Mouse (Mus musculus) embryonic facial prominence, embryonic 13.5 days (tissue): ENCODE data around the gene Rprd1b. TPM values are rescaled to one million over a fixed set of nuclear protein-coding genes. Genes with fewer than 3 reads are reported as not detected.
A peak's percentile ranks its signal among the peaks of the same experiment; 100 is the strongest.

ENCODE experiments used
- ATAC-seq: fragments of 200-750 bp; cut with Nextera tagmentation; 2 replicates; pipeline ENCODE4 v1.8.0; 2017; ENCODE audit warnings: low read depth; ENCODE audit not compliant: insufficient number of reproducible peaks, insufficient read depth, low FRiP score, low TSS enrichment
- H3K27ac ChIP-seq: fragments of 300-500 bp; sonication (generic); 2 replicates; pipeline ENCODE4 v1.5.1; 2015; ENCODE audit warnings: moderate library complexity, mild to moderate bottlenecking, inconsistent platforms
- H3K27me3 ChIP-seq: fragments of 300-500 bp; sonication (generic); 2 replicates; pipeline ENCODE4 v1.6.1; 2015; ENCODE audit warnings: mild to moderate bottlenecking, inconsistent platforms
- H3K36me3 ChIP-seq: fragments of 300-500 bp; sonication (generic); 2 replicates; pipeline ENCODE4 v1.6.1; 2015; ENCODE audit warnings: mild to moderate bottlenecking, inconsistent platforms
- H3K4me1 ChIP-seq: fragments of 300-500 bp; sonication (generic); 2 replicates; pipeline ENCODE4 v1.6.1; 2015; ENCODE audit warnings: inconsistent platforms
- H3K4me2 ChIP-seq: fragments of 300-500 bp; sonication (generic); 2 replicates; pipeline ENCODE4 v1.6.1; 2015; ENCODE audit warnings: moderate library complexity, mild to moderate bottlenecking, inconsistent platforms
- H3K4me3 ChIP-seq: fragments of 300-500 bp; sonication (generic); 2 replicates; pipeline ENCODE4 v1.5.1; 2015; ENCODE audit warnings: mild to moderate bottlenecking, inconsistent platforms
- H3K9ac ChIP-seq: fragments of 300-500 bp; sonication (generic); 2 replicates; pipeline ENCODE4 v1.6.1; 2015; ENCODE audit warnings: mild to moderate bottlenecking, inconsistent platforms
- H3K9me3 ChIP-seq: fragments of 300-500 bp; sonication (generic); 2 replicates; pipeline ENCODE4 v1.6.1; 2016; ENCODE audit warnings: inconsistent platforms
- WGBS: fragments of 180-500 bp; shearing (Covaris S2); methylation state at CpG from one replicate; pipeline ENCODE4 v1.1.7; 2015; ENCODE audit warnings: mixed read lengths; 5-methylcytosine and 5-hydroxymethylcytosine counted together
- polyA plus RNA-seq: library from polyadenylated mRNA; unstranded; fragments of >200 nt; fragmentation: Nextera tagmentation; extraction: Ambion mirVana; gene quantifications from 2 replicates; pipeline ENCODE4 v1.2.1, GENCODE M21; 2015

Rprd1b gene
- polyA plus RNA-seq, 1 experiment from 2014 or later: 50.4 TPM

- Histone ChIP-seq H3K9me3 (no peaks in the 10 kb centered on the region), H3K27me3 (no peaks in the 10 kb centered on the region), H3K4me1 (peaks cover 21% of the 10 kb centered on the region), H3K9ac (no peak overlapping the region), H3K4me2 (no peak overlapping the region), H3K27ac (no peak overlapping the region), H3K36me3 (no peaks in the 10 kb centered on the region), H3K4me3 (no peak overlapping the region)
- ATAC-seq: no peak
- WGBS: 82% methylated on average over 4 of the region's 4 CpGs
Measured at GRCm38 (mm10) chr2:158090096-158090495, 61.8 kb downstream of the Rprd1b start.

- Histone ChIP-seq H3K27me3 (no peaks in the 10 kb centered on the region), H3K36me3 (no peaks in the 10 kb centered on the region), H3K4me3 (no peak overlapping the region), H3K9ac (no peak overlapping the region), H3K27ac (no peak overlapping the region), H3K4me2 (no peak overlapping the region), H3K9me3 (no peaks in the 10 kb centered on the region), H3K4me1 (peaks cover 21% of the 10 kb centered on the region)
- ATAC-seq: no peak
- WGBS: 54% methylated on average over 5 of the region's 5 CpGs
Measured at GRCm38 (mm10) chr2:158093345-158093744, 65.0 kb downstream of the Rprd1b start.

GRCm38 (mm10) chr2:158094300-158094699, 66.0 kb downstream of the Rprd1b start:
- Histone ChIP-seq H3K27ac (no peak overlapping the region), H3K4me1 (peaks cover 26% of the 10 kb centered on the region), H3K4me2 (no peak overlapping the region), H3K9me3 (no peaks in the 10 kb centered on the region), H3K4me3 (no peak overlapping the region), H3K9ac (no peak overlapping the region), H3K27me3 (no peaks in the 10 kb centered on the region), H3K36me3 (no peaks in the 10 kb centered on the region)
- no peak for ATAC-seq
- 81% methylated on average over 7 of the region's 7 CpGs for WGBS

DNA sequence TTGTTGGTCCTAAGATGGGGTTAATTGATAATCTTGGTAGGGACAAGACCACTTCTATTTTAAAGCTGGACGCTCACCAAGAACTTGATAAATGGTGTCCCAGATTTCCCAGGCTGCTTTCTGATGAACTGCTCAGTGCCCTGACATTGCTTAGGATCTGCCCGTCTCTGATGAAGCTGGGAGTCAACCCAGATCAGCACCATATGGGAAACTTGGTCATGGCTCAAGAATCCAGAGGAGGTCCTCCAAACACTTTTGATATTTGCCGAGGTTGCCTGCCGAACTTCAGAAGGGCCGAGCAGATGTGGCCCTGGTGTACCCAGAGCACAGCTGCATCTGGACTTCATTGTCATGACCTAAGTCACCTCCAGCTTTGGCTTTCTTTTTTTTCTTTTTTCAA, 66.5 kb downstream of the Rprd1b start:
- H3K4me2 ChIP-seq: no peak overlapping the region
- H3K9ac ChIP-seq: no peak overlapping the region
- WGBS: 38% methylated on average over 5 of the region's 5 CpGs
- no peak overlapping the region for H3K4me3 ChIP-seq
- H3K27ac ChIP-seq: no peak overlapping the region
- no peaks in the 10 kb centered on the region for H3K9me3 ChIP-seq
- ATAC-seq: no peak
- H3K4me1 ChIP-seq: peaks cover 26% of the 10 kb centered on the region
- H3K27me3 ChIP-seq: no peaks in the 10 kb centered on the region
- no peaks in the 10 kb centered on the region for H3K36me3 ChIP-seq

DNA sequence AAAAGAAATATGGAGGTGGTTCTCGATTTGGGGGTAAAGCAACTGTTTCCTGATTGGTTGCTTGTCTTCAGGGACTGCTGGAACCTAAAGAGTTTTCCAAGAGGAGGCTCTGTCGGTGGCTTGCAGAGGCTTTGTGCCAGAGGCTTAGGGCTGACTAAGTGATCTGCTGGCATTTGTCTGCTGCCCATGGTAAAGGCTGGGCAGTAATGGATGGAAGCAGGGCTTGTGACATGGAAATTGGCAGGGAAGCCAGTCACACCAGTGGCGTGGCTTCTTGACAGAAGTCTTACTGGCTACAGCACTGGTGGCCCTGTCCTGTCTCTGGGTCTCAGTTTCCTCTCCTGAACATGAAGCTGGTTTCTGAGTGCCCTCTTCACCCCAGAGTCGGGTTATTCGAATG, 68.8 kb downstream of the Rprd1b start:
- Histone ChIP-seq H3K4me1 (peaks cover 23% of the 10 kb centered on the region), H3K4me2 (no peak overlapping the region), H3K36me3 (no peaks in the 10 kb centered on the region), H3K4me3 (no peak overlapping the region), H3K9ac (no peak overlapping the region), H3K9me3 (no peaks in the 10 kb centered on the region), H3K27me3 (no peaks in the 10 kb centered on the region), H3K27ac (no peak overlapping the region)
- ATAC-seq: no peak
- WGBS: 86% methylated on average over 5 of the region's 5 CpGs

- Histone ChIP-seq H3K4me3 (no peak overlapping the region), H3K27me3 (no peaks in the 10 kb centered on the region), H3K9ac (no peak overlapping the region), H3K27ac (no peak overlapping the region), H3K36me3 (no peaks in the 10 kb centered on the region), H3K9me3 (no peaks in the 10 kb centered on the region), H3K4me1 (peaks cover 21% of the 10 kb centered on the region), H3K4me2 (no peak overlapping the region)
- 84% methylated on average over 5 of the region's 5 CpGs for WGBS
- no peak for ATAC-seq
Measured at GRCm38 (mm10) chr2:158098730-158099129, 70.4 kb downstream of the Rprd1b start.

DNA sequence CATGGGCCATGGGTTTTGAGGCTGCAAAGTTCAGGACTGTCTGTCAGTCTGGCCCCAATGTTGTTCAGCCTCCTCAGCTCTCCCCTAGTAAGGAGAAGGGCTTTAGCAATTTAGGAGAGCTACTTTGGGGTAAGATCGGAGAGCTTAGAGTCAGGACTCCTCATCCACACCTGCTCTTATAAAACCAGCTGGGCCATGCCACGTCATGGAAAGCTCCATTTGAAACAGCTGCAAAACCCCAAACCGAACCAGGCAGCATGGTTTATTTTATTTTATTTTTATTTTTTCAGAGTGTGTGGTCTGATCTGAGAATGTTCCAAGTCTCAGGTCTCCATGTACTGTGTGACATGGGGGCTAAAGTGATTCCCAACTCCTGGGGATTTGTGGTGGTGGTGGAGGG, 71.2 kb downstream of the Rprd1b start:
- Histone ChIP-seq H3K4me3 (no peak overlapping the region), H3K4me2 (no peak overlapping the region), H3K27ac (no peak overlapping the region), H3K27me3 (no peaks in the 10 kb centered on the region), H3K4me1 (peaks cover 13% of the 10 kb centered on the region), H3K9ac (no peak overlapping the region), H3K36me3 (no peaks in the 10 kb centered on the region), H3K9me3 (no peaks in the 10 kb centered on the region)
- ATAC-seq: no peak
- 52% methylated on average over 3 of the region's 3 CpGs for WGBS

DNA sequence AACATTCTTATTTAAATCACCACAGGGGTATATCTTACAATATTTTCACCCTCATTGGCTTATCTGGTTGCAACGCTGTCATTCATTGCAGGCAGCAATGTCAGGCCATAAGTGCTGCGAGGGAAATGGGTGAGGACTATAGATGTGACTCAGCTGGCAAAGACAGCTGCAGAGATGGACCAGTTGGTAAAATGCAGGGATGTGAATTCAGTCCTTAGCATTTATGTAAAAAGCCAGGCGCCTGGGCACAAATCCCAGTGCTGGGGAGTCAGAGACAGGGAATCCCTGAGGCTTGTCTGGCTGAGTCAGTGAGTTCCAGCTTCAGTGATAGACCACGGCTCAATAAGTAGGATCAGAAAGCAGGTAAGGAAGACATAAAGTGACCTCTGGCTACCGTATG, 73.5 kb downstream of the Rprd1b start:
- H3K4me2 ChIP-seq: no peak overlapping the region
- H3K4me1 ChIP-seq: peaks cover 12% of the 10 kb centered on the region
- no peaks in the 10 kb centered on the region for H3K9me3 ChIP-seq
- no peak for ATAC-seq
- H3K9ac ChIP-seq: no peak overlapping the region
- WGBS: 76% methylated on average over 5 of the region's 5 CpGs
- H3K27me3 ChIP-seq: no peaks in the 10 kb centered on the region
- H3K27ac ChIP-seq: no peak overlapping the region
- no peaks in the 10 kb centered on the region for H3K36me3 ChIP-seq
- no peak overlapping the region for H3K4me3 ChIP-seq

DNA sequence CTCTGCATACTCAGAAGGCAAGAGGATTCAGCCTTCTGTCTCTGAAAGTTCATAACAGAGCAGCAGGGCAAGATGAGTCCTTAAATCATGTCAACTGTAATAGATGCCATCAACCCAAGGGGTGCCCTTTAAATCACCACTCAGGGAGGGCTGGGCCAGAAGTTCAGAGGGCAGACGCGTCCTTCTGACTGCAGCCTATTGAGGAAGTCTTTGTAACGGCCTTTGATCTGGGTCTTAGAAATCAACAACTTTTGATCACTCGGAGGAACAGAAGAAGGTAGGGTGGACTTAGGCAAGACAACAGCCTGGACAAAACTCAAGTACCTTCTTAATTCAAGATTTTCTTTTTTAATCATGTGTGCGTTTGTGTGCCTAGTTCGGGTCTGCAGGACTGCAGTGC, 76.7 kb downstream of the Rprd1b start:
- 84% methylated on average over 6 of the region's 6 CpGs for WGBS
- H3K9me3 ChIP-seq: no peaks in the 10 kb centered on the region
- H3K36me3 ChIP-seq: no peaks in the 10 kb centered on the region
- no peak overlapping the region for H3K4me3 ChIP-seq
- H3K27ac ChIP-seq: no peak overlapping the region
- no peaks in the 10 kb centered on the region for H3K27me3 ChIP-seq
- peaks cover 24% of the 10 kb centered on the region for H3K4me1 ChIP-seq
- no peak overlapping the region for H3K9ac ChIP-seq
- no peak overlapping the region for H3K4me2 ChIP-seq
- no peak for ATAC-seq

- Histone ChIP-seq H3K4me1 (peaks cover 26% of the 10 kb centered on the region), H3K9ac (no peak overlapping the region), H3K27ac (no peak overlapping the region), H3K27me3 (no peaks in the 10 kb centered on the region), H3K9me3 (no peaks in the 10 kb centered on the region), H3K36me3 (no peaks in the 10 kb centered on the region), H3K4me3 (no peak overlapping the region), H3K4me2 (no peak overlapping the region)
- ATAC-seq: no peak
- 83% methylated on average over 6 of the region's 6 CpGs for WGBS
Measured at GRCm38 (mm10) chr2:158105605-158106004, 77.3 kb downstream of the Rprd1b start.

- H3K27me3 ChIP-seq: no peaks in the 10 kb centered on the region
- no peak overlapping the region; the same call in 1 of the 2 replicates for H3K4me2 ChIP-seq
- peaks cover 26% of the 10 kb centered on the region for H3K4me1 ChIP-seq
- 30% methylated on average over 6 of the region's 6 CpGs for WGBS
- H3K36me3 ChIP-seq: no peaks in the 10 kb centered on the region
- ATAC-seq: 0 out of 2 replicates have a peak, but pooled peaks have one; percentile 49
- no peaks in the 10 kb centered on the region for H3K9me3 ChIP-seq
- H3K27ac ChIP-seq: peak overlapping the region; percentile 62
- 0 out of 2 replicates have a peak overlapping the region, but pooled peaks have one; percentile 3 for H3K9ac ChIP-seq
- H3K4me3 ChIP-seq: no peak overlapping the region
Measured at GRCm38 (mm10) chr2:158106947-158107587, 78.8 kb downstream of the Rprd1b start.

GRCm38 (mm10) chr2:158109516-158109915, 81.2 kb downstream of the Rprd1b start:
- Histone ChIP-seq H3K9ac (no peak overlapping the region), H3K36me3 (no peaks in the 10 kb centered on the region), H3K27me3 (no peaks in the 10 kb centered on the region), H3K27ac (peak overlapping the region; percentile 90), H3K4me3 (no peak overlapping the region), H3K9me3 (no peaks in the 10 kb centered on the region), H3K4me2 (no peak overlapping the region), H3K4me1 (peaks cover 34% of the 10 kb centered on the region)
- WGBS: 35% methylated on average over 8 of the region's 8 CpGs
- no peak for ATAC-seq
